Mouse (Mus musculus) right cerebral cortex, postnatal 14 days (tissue): ENCODE measurements around the gene Eps15.
"Not testable (repeated sequence)": the region's sequence is repeated elsewhere in the genome, so short reads cannot be mapped to it uniquely, and the experiment has no call there.

Experiments
- DNase-seq: peaks from one replicate; pipeline ENCODE4 v3.0.0; 2022

Eps15 gene

DNA sequence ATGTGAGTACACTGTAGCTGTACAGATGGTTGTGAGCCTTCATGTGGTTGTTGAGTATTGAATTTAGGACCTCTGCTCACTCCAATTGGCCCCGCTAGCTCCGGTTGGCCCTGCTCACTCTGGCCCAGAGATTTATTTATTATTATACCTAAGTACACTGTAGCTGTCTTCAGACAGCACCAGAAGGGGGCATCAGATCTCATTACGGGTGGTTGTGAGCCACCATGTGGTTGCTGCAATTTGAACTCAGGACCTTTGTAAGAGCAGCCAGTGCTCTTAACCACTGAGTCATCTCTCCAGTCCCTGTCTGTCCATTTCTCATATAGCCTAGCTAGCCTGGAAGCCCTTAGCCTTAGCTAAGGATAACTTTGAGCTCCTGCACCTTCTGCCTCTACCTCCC lies 124.8 kb downstream of the Eps15 start:
- not testable (repeated sequence) for DNase-seq

GRCm38 (mm10) chr4:109405415-109405814 lies 125.3 kb downstream of the Eps15 start:
- no peak for DNase-seq

DNA sequence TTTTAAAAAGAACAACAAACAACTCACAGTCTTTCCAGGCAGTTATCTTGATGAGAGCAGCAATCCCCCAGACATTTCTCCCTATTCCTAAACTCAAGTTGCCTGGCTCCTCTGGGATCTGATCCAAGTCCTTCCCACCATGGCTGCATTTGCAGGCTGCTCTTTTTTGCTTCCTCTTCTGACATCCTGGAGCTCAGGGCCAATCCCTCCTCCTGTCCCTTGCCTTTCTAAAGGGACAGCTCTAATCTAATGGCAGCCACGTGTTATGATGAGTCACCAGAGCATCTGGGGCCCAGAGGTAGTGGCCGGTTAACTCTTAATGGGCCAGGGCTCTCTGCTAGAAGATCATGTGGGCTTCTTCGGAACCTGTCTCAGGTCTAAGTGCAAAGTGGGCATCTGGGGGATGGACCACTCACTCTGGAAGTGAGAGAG lies 126.0 kb downstream of the Eps15 start:
- peak; percentile 45 for DNase-seq

DNA sequence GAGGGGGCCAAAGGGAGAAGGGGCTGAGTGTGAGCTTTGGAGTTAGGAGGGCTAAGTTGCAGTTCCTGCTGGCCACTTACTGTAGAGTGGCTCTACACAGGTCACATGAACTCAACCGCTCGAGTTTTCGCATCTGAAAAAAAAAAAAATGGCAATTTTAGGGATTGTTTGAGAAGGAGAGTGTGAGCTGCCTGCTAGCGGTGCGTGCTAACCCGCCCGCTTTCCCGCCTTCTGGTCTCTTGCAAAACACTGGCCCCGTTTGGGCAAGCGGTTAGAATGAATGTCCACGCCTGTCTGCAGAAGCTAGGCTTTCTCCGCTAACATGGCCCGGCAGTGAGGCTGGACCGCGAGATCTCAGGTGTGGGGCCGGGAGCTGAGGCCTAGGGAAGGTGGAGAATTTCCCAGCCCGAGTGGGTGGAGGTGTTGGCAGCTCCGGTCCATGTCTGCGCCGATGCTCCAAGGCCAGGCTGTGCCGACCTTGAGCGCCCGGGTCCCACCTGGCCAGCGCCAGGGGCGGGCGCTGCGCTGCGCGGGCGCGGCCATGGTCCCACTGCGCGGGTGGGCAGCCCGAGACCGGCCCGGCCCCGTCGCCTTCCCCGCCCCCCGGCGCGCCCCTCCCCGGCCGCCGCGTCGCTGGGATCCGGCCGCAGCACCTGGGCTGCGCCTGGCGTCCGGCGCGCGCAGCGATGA lies 126.6 kb downstream of the Eps15 start, which contains the start of gene Ttc39a:
Gene Ttc39a, plus strand, starts transcription at position 138 of the 690 bp plus-strand sequence.
- DNase-seq = no peak

GRCm38 (mm10) chr4:109407176-109407520 lies 127.1 kb downstream of the Eps15 start:
- DNase-seq = no peak

- DNase-seq = no peak
Measured at GRCm38 (mm10) chr4:109407701-109408485, 127.8 kb downstream of the Eps15 start.

GRCm38 (mm10) chr4:109410681-109411376 lies 130.8 kb downstream of the Eps15 start:
- DNase-seq = no peak

GRCm38 (mm10) chr4:109411377-109411967 lies 131.4 kb downstream of the Eps15 start:
- DNase-seq = no peak

DNA sequence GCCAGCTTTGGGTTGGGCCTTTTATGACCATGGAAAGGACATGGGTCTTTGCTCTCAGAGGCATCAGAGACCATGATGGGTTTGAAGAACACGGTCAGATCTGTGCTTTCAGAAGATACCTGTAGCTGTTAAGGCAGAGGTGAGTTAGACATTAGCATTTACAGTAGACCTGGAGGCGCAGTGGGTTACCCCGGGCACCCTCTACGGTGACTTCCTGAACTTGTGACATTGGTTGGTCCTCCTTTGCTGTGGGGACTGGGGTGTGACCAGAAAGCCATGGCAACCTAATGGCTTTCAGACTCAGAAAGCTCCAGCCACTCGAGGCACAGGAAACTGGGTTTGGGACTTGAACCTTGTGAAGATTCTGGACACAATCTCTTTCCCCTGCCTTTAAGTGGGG lies 132.2 kb downstream of the Eps15 start:
- DNase-seq = no peak

- no peak for DNase-seq
Measured at GRCm38 (mm10) chr4:109417998-109418397, 137.9 kb downstream of the Eps15 start.

- no peak for DNase-seq
Measured at GRCm38 (mm10) chr4:109419017-109419416, 138.9 kb downstream of the Eps15 start.

DNA sequence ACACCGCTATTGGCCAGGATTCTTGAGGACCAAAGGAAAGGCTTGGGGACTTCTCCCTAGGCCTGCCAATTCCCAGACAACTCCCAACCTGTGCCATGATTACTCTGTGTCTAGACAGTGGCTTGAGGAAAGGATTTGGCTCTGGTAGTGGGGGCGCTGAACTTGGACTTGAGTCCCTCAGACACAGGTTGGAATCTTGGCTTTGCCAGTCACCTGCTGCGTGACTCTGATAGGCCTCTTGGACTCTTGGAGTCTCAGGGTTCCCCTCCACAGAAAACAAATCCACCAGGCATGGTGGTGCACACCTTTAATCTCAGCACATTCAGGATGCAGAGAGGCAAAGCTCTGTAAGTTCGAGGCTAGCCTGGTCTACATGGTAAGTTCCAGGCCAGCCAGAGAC lies 139.5 kb downstream of the Eps15 start:
- no peak for DNase-seq

DNA sequence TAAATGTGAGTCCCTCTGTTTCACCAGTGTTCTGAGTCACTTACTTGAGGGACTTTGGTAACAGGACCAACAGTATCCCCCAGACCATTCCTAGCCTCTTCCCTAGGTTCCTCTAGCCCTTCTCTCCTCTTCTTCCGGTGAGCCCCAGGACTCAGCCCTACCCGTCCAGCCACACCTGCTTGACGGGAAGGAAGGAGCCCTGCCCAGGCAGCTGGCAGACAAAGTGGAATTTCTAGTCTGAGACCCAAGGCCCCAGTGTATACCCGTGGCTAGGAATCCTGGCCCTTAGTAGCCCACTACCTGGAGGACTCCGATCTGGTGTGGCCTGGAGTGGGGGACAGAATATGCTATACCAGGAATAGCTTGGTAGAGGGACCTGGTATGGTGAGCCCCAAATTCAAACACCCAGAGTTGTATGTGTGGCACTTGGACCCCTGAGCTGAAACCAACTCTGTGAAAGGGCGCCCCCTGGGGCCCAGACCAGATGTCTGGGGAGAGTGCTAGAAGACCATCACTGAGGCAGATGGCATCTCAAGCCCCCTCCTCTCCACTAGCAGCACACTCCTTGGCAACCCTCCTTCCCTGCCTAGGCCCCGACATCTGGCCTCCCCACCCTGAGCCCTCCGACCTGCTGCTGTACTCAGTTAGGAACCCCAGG lies 140.2 kb downstream of the Eps15 start:
- DNase-seq = no peak

DNA sequence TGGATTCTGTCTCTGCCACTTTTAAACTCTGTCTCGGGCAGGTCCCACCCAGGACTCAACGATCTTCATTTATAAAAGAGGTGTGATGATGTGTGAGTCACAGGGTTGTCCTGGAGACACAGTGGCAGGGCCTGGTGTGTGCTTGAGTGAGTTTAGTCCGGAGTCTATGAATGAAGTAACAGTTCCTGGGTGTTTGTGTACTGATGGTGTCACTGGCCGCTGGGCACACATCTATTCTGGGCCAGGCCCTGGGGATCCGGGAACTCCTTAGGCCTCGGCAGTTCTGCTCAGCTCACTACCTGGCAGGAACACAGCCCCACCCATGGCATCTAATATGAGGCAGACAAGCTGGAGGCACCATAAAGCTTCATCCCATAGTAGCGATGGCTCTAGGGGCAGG lies 141.5 kb downstream of the Eps15 start:
- DNase-seq = no peak

DNA sequence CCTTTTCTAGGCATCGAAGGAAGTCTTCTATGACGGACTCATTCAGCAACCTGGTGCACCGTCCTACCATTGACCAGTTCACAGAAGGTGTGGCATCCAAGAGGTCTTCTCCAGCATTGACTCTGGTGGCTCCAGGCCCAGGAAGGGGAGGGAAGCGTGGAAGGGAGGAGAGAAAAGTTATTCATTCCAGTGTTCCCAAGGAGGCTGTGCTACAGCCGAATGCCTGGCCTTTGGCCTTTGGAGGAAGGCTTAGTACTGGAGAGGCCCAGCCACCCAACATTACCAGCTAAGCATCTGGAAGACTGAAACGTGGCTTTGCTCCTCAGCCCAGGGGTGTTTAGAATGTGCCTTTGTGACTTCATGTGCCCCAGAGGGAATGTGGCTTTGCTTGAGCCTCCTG lies 142.4 kb downstream of the Eps15 start:
- DNase-seq = no peak

DNA sequence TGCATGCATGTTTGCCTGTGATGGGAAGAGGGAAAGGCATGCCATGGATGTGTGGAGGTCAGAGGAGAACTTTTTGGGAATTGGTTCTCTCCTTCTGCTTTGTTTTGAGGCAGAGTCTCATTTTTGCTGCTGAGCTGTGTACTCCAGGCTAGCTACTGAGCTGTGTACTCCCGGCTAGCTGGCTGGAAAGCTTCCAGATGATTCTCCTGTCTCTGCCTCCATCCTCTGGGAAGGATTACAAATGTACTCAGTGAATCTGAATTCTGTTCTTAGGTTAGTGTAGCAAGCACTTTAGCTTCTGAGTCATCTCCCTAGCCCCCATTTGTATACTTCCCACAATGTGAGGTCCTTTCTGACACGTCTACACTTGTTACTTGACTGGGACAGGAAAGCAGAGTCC lies 143.4 kb downstream of the Eps15 start:
- no peak for DNase-seq

- no peak for DNase-seq
Measured at GRCm38 (mm10) chr4:109427058-109427457, 147.0 kb downstream of the Eps15 start.

- no peak for DNase-seq
Measured at GRCm38 (mm10) chr4:109430250-109430649, 150.2 kb downstream of the Eps15 start.

DNA sequence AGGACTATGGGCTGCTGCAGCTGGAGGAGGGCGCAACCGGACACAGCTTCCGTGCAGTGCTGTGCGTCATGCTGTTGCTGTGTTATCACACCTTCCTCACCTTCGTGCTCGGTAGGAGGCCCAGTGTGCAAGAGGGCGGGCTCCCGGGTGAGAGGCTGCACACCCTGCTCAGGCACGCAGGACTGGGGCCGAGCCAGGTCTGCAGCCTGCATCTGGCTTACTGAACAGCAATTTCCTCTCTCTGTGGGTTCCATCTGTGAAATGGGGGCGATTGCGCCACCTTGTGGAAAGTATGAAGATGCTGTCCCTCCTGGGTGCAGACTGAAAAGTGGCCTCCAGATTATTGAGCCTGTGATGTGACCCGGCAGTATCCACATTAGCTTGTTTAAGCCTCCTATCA lies 150.8 kb downstream of the Eps15 start:
- peak; percentile 36 for DNase-seq

DNA sequence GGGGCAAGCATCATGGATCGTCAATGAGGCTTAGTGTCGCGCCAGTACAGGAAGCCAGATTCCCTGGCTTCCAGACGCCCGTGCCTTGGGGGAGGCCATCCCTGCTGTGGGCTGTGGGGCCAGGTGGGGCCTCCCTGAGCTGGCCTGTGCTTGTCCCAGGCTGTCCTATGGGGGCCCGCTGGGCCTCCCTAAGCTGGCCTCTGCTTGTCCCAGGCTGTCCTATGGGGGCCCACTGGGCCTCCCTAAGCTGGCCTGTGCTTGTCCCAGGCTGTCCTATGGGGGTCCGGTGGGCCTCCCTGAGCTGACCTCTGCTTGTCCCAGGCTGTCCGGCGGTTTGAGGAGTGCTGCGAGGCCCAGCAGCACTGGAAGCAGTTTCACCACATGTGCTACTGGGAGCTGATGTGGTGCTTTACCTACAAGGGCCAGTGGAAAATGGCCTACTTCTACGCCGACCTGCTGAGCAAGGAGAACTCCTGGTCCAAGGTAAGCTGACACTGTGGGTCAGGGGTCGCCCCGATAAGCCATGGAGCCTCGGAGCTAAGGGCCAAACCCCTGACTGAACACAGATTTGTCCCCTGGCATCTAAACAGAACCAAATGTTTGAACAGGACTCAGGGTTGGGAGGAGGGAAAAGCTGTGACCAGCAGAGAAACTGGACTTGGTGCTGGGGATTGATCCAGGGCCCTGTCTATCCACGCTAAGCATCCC lies 152.8 kb downstream of the Eps15 start:
- no peak for DNase-seq

DNA sequence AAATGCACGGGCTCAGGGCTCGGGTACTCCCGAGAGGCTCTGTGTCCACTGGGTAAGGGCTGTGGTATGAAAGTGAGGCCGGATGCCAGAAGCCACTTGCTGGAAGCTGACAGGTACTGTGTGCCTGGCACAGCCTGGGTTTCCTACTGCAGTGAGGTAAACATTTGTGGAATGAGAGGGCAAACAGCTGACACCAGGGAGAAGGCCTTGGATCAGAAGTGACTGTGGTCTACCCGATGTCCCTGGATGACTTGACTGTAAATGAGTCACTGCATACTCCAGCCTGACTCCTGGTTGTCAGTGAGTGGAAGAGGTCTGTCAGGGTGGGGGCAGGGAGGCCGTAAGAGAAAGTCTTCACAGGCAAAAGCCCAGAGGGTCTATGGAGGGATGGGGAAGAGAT lies 153.6 kb downstream of the Eps15 start:
- no peak for DNase-seq

DNA sequence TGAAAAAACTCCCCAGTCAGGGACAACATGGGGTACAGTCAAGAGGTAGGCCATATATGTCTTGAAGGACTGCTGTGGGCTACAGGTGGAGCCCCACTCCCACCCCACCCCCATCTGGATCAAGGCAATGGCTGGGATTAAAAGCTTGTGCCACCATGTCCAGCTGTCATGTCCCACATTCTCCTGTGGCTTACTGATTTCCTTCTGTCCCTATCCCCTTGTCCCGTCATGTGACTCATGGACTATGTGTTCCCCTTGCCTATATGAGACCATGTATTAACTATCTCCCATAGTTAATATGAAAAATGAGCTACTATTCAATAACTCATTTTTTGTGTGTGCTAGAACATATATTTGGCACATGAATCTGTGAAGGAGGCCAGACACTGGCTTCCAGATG lies 154.2 kb downstream of the Eps15 start:
- DNase-seq = no peak
